Mouse (Mus musculus) ES-E14 (cell line): Measurements from ENCODE around the gene Chrm3.

Experiments
- CHD2 ChIP-seq: IDR thresholded peaks from 2 replicates; pipeline ENCODE4 v1.6.1; 2014; ENCODE audit warnings: mild to moderate bottlenecking, low read depth, low read length, inconsistent platforms
- HCFC1 ChIP-seq: IDR thresholded peaks from 2 replicates; pipeline ENCODE4 v1.6.1; 2012; ENCODE audit warnings: low read length, inconsistent platforms, borderline replicate concordance; ENCODE audit not compliant: insufficient read depth
- MAFK ChIP-seq: IDR thresholded peaks from 2 replicates; pipeline ENCODE4 v1.6.1; 2014; ENCODE audit warnings: mild to moderate bottlenecking, low read depth, low read length, inconsistent platforms; ENCODE audit not compliant: insufficient read depth
- ZC3H11A ChIP-seq: IDR thresholded peaks from 2 replicates; pipeline ENCODE4 v1.6.1; 2012; ENCODE audit warnings: low read depth, mild to moderate bottlenecking, inconsistent platforms, low read length, borderline replicate concordance
- ZNF384 ChIP-seq: IDR thresholded peaks from 2 replicates; pipeline ENCODE4 v1.6.1; 2012; ENCODE audit warnings: low read depth, low read length, inconsistent platforms

GRCm38 (mm10) chr13:10112211-10112610 is 248.4 kb downstream of the Chrm3 start:
- TF ChIP-seq HCFC1 (no peak), MAFK (no peak), ZC3H11A (no peak), ZNF384 (no peak), CHD2 (no peak)
